Mouse (Mus musculus) limb, embryonic 13.5 days (tissue): ENCODE results near the gene Ikbkg. TPM values are rescaled to one million over a fixed set of nuclear protein-coding genes. Genes with fewer than 3 reads are reported as not detected.
"Not testable (repeated sequence)": the region's sequence is repeated elsewhere in the genome, so short reads cannot be mapped to it uniquely, and the experiment has no call there.

Source experiments
- ATAC-seq: fragments of 200-750 bp; cut with Nextera tagmentation; 2 replicates; pipeline ENCODE4 v1.8.0; 2017; ENCODE audit warnings: low read depth, moderate number of reproducible peaks, moderate TSS enrichment; ENCODE audit not compliant: low FRiP score
- H3K27ac ChIP-seq: fragments of 300-500 bp; sonication (generic); 2 replicates; pipeline ENCODE4 v1.5.1; 2015; ENCODE audit warnings: inconsistent platforms, mild to moderate bottlenecking, moderate library complexity
- H3K27me3 ChIP-seq: fragments of 300-500 bp; sonication (generic); 2 replicates; pipeline ENCODE4 v1.6.1; 2015; ENCODE audit warnings: mild to moderate bottlenecking, inconsistent platforms
- H3K36me3 ChIP-seq: fragments of 300-500 bp; sonication (generic); 2 replicates; pipeline ENCODE4 v1.6.1; 2015; ENCODE audit warnings: inconsistent platforms, mild to moderate bottlenecking, moderate library complexity
- H3K4me1 ChIP-seq: fragments of 300-500 bp; sonication (generic); 2 replicates; pipeline ENCODE4 v1.6.1; 2015; ENCODE audit warnings: inconsistent platforms
- H3K4me2 ChIP-seq: fragments of 300-500 bp; sonication (generic); replicated peaks from 2 replicates; pipeline ENCODE4 v1.6.1; 2015; ENCODE audit warnings: inconsistent platforms, mild to moderate bottlenecking, moderate library complexity
- H3K4me3 ChIP-seq: fragments of 300-500 bp; sonication (generic); 2 replicates; pipeline ENCODE4 v1.5.1; 2015; ENCODE audit warnings: moderate library complexity, mild to moderate bottlenecking, inconsistent platforms
- H3K9ac ChIP-seq: fragments of 300-500 bp; sonication (generic); 2 replicates; pipeline ENCODE4 v1.6.1; 2015; ENCODE audit warnings: mild to moderate bottlenecking, inconsistent platforms
- H3K9me3 ChIP-seq: fragments of 300-500 bp; sonication (generic); 2 replicates; pipeline ENCODE4 v1.6.1; 2016; ENCODE audit warnings: inconsistent platforms
- WGBS: fragments of 180-500 bp; shearing (Covaris S2); methylation state at CpG from one replicate; pipeline ENCODE4 v1.1.7; 2015; 5-methylcytosine and 5-hydroxymethylcytosine counted together
- polyA plus RNA-seq: library from polyadenylated mRNA; unstranded; fragments of >200 nt; fragmentation: Nextera tagmentation; extraction: Ambion mirVana; gene quantifications from 2 replicates; pipeline ENCODE4 v1.2.1, GENCODE M21; 2015

Ikbkg gene
- 18.2 and 18.4 TPM in 2 replicates for polyA plus RNA-seq

DNA sequence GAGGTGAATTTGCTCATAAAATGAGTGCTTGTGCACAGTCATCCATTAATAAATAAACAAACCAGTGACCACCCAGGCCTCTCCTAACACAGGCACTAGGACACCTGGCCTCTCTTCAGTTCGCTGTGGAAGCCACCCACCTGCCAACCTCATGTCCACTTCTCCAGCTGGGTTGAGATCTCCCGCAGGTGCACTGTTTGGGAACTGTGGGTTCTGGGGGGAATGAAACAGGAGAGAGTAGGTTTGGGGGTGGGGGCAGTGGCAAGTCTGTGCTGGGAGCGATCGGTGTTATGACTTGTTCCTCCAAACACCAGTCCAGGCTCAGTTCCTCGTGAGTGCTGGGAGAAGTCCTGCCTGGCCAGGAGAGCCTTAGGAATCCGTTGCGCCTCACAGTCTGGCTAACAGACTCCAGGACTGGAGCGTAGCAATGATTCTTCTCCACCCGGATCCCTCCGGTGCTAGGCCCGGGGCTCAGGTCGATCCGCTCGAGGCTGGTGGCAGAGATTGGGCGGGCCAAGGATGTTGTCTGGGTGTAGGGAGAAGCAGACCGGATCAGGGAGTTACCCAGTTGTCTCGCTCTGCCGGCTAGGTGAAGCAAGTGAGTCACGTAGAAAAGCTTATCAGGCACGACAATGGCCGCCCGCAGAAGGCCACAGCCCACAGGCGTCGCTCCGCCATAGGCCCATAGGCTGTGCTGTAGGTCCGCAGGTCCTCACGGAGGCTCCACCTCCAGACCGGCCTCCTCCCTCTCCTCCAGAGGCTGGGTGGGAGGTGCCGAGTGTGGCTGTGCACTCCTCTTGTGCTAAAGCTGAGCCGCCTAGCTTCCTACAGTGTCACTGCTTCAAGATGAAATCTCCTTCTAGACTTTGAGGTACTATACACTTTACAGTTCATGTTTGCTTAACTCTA, at the start of gene Ikbkg, which contains the start of gene Fam3a:
TSS of gene Ikbkg (plus strand) at position 756 of the 909 bp plus-strand sequence.
TSS of gene Fam3a (minus strand) at position 738 of the 909 bp plus-strand sequence.
- Histone ChIP-seq H3K4me2 (peak within 1 kb of the TSS; percentile 66), H3K4me1 (peaks cover 6% of the 10 kb centered on the region; the same call in 1 of the 2 replicates), H3K27me3 (no peaks in the 10 kb centered on the region), H3K9ac (peak within 1 kb of the TSS; percentile 79), H3K27ac (peak within 1 kb of the TSS; percentile 87), H3K4me3 (peak within 1 kb of the TSS; percentile 56), H3K9me3 (no peaks in the 10 kb centered on the region), H3K36me3 (peaks cover 3% of the 10 kb centered on the region; the same call in 1 of the 2 replicates)
- ATAC-seq = peak; percentile 100
- 10% methylated on average over 28 of the region's 30 CpGs for WGBS

- Histone ChIP-seq H3K9ac (peak overlapping the region; percentile 75), H3K27me3 (no peaks in the 10 kb centered on the region), H3K4me1 (no peaks in the 10 kb centered on the region), H3K4me3 (peak overlapping the region; percentile 51), H3K9me3 (no peaks in the 10 kb centered on the region), H3K36me3 (no peaks in the 10 kb centered on the region), H3K27ac (peak overlapping the region; percentile 58; the same call in 1 of the 2 replicates), H3K4me2 (peak overlapping the region; percentile 67)
- peak; percentile 36 for ATAC-seq
- WGBS = 25% methylated on average over 13 of the region's 13 CpGs
Measured at GRCm38 (mm10) chrX:74352645-74353466, 40.2 kb upstream of the Ikbkg start.

DNA sequence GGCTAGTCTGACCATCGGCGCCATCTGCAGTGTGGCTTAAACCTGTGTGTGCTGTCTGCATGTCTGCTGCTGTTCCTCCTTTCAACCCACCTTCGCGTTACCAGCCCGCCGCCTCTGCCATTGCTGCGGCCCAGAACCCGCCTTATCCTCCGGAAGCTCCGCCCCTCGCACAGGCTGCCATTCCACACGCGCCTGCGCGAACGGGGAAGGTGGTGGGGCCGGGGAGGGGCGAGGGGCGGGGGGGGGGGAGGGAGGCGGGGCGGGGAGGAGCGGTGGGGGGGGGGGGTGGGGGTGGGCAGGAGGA, 39.7 kb upstream of the Ikbkg start, which contains the start of gene Lage3:
TSS of gene Lage3 (minus strand) at position 152 of the 304 bp plus-strand sequence.
- H3K4me3 ChIP-seq = peak within 1 kb of the TSS; percentile 51
- WGBS = 32% methylated on average over 15 of the region's 22 CpGs
- H3K9ac ChIP-seq = peak within 1 kb of the TSS; percentile 75
- peak within 1 kb of the TSS; percentile 58; the same call in 1 of the 2 replicates for H3K27ac ChIP-seq
- no peaks in the 10 kb centered on the region for H3K27me3 ChIP-seq
- no peaks in the 10 kb centered on the region for H3K4me1 ChIP-seq
- H3K9me3 ChIP-seq = no peaks in the 10 kb centered on the region
- ATAC-seq = peak; percentile 83; the same call in 1 of the 2 replicates
- H3K4me2 ChIP-seq = peak within 1 kb of the TSS; percentile 67
- no peaks in the 10 kb centered on the region for H3K36me3 ChIP-seq

DNA sequence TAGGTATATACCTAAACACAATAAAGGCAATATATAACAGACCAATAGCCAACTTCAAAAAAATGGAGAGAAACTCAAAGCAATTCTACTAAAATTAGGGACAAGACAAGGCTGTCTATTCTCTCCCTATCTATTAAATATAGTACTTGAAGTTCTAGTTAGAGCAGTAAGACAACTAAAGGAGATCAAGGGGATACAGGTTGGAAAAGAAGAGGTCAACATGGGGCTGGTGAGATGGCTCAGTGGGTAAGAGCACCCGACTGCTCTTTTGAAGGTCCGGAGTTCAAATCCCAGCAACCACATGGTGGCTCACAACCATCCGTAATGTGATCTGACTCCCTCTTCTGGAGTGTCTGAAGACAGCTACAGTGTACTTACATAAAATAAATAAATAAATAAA, 36.0 kb upstream of the Ikbkg start:
- not testable (repeated sequence) for H3K4me3 ChIP-seq, H3K36me3 ChIP-seq, ATAC-seq, H3K27me3 ChIP-seq, H3K9ac ChIP-seq, H3K4me1 ChIP-seq, H3K4me2 ChIP-seq, H3K27ac ChIP-seq, H3K9me3 ChIP-seq
- 82% methylated on average over 3 of the region's 3 CpGs for WGBS

DNA sequence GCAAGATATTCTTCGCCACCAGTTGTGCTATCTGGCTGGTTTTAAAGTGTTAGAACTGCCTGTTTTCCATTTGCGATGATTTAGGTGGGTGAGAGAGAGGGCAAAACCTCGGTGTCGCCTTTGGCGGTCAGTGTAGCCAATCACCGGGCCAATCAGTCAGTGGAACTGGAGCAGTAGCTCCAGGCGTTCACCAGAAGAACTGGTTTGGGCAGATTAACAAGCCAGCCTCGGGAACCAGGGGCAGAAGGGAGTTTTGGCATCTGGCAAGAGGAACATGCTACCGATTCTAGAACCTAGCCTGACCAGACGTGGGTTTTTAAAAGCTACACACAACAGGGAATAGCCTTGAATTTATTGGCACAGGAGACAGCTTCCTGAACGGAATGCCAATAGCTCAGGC, 33.9 kb upstream of the Ikbkg start:
- ATAC-seq = no peak
- H3K9ac ChIP-seq = no peak overlapping the region
- H3K4me1 ChIP-seq = no peaks in the 10 kb centered on the region
- no peaks in the 10 kb centered on the region for H3K36me3 ChIP-seq
- H3K4me2 ChIP-seq = no peak overlapping the region
- no peaks in the 10 kb centered on the region for H3K9me3 ChIP-seq
- H3K4me3 ChIP-seq = no peak overlapping the region
- H3K27me3 ChIP-seq = no peaks in the 10 kb centered on the region
- 42% methylated on average over 11 of the region's 11 CpGs for WGBS
- H3K27ac ChIP-seq = no peak overlapping the region

DNA sequence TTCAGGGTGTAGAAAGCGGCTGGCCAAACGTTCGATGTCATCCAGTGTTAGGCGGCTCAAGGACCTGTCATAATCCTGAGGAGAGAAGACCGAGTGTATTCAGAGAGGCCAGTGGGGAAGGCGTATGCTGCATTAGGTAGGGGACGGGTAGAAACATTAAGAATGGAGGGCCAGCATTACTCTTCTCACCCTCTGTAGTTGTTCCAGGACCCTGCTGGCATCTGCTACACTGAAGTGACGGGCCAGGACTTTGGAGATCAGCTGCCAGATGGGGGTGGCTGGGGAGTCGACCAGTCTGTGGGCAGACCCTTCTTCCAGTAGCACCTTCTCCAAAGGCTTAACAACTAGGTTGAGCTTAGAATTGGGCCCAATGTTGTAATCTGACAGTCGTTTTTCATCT, 25.6 kb upstream of the Ikbkg start:
- Histone ChIP-seq H3K27me3 (no peaks in the 10 kb centered on the region), H3K9me3 (no peaks in the 10 kb centered on the region), H3K4me1 (peaks cover 11% of the 10 kb centered on the region), H3K4me3 (peak overlapping the region; percentile 61), H3K27ac (no peak overlapping the region), H3K9ac (peak overlapping the region; percentile 81), H3K4me2 (peak overlapping the region; percentile 70), H3K36me3 (peaks cover 12% of the 10 kb centered on the region; the same call in 1 of the 2 replicates)
- ATAC-seq = no peak
- 64% methylated on average over 10 of the region's 10 CpGs for WGBS

GRCm38 (mm10) chrX:74368209-74368909, 24.7 kb upstream of the Ikbkg start:
- H3K4me3 ChIP-seq = peak overlapping the region; percentile 61
- peak overlapping the region; percentile 81 for H3K9ac ChIP-seq
- no peaks in the 10 kb centered on the region for H3K9me3 ChIP-seq
- H3K4me1 ChIP-seq = peaks cover 12% of the 10 kb centered on the region
- peaks cover 12% of the 10 kb centered on the region; the same call in 1 of the 2 replicates for H3K36me3 ChIP-seq
- peak overlapping the region; percentile 70 for H3K4me2 ChIP-seq
- H3K27me3 ChIP-seq = no peaks in the 10 kb centered on the region
- peak; percentile 75 for ATAC-seq
- WGBS = 23% methylated on average over 31 of the region's 49 CpGs
- H3K27ac ChIP-seq = peak overlapping the region; percentile 75

DNA sequence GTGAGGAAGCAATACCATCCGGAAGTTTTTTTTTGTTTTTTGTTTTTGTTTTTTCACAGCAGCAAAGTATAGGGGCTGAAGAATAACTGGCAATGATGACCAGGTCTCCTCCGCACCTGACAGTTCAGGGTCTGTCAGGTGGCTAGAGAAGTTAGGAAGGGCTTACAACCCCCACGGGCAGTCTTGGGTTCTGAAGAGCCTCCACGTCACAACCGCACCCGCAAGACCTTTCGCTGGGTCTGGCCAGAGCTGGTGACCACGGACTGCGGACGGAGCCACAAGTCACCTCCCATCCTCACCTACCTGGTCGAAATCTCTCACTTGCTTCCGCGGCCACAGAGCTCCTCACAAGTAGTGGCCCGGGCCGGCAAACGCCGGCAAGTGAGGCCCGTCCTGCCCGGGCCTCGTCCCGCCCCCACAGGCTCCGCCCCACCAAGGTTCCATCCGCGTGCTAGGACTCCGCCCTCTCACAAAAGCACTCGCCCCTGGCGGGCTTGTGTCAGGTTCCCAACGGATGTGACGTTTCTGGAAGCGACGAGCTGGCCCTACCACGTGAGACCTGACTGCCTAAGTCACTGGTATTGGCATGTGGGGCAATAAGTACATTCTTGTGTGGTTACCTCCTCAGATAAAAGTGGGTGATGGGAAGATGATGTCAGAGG, 20.1 kb upstream of the Ikbkg start, which contains the start of the genes Ubl4a and Slc10a3:
TSS of gene Ubl4a (minus strand) at position 331 of the 662 bp plus-strand sequence.
TSS of gene Slc10a3 (minus strand) at position 462 of the 662 bp plus-strand sequence.
- Histone ChIP-seq H3K9ac (peak within 1 kb of the TSS; percentile 66), H3K9me3 (no peaks in the 10 kb centered on the region), H3K27ac (no peak within 1 kb of the TSS), H3K4me3 (peak within 1 kb of the TSS; percentile 48), H3K4me2 (peak within 1 kb of the TSS; percentile 64), H3K36me3 (peaks cover 9% of the 10 kb centered on the region; the same call in 1 of the 2 replicates), H3K27me3 (no peaks in the 10 kb centered on the region), H3K4me1 (peaks cover 6% of the 10 kb centered on the region; the same call in 1 of the 2 replicates)
- WGBS = 21% methylated on average over 32 of the region's 32 CpGs
- peak; percentile 94 for ATAC-seq

GRCm38 (mm10) chrX:74384451-74384850, 8.6 kb upstream of the Ikbkg start:
- Histone ChIP-seq H3K9ac (no peak overlapping the region), H3K36me3 (peaks cover 31% of the 10 kb centered on the region), H3K9me3 (no peaks in the 10 kb centered on the region), H3K4me2 (no peak overlapping the region), H3K4me3 (no peak overlapping the region), H3K27me3 (no peaks in the 10 kb centered on the region), H3K4me1 (no peaks in the 10 kb centered on the region), H3K27ac (no peak overlapping the region)
- no peak for ATAC-seq
- 56% methylated on average over 2 of the region's 2 CpGs for WGBS

DNA sequence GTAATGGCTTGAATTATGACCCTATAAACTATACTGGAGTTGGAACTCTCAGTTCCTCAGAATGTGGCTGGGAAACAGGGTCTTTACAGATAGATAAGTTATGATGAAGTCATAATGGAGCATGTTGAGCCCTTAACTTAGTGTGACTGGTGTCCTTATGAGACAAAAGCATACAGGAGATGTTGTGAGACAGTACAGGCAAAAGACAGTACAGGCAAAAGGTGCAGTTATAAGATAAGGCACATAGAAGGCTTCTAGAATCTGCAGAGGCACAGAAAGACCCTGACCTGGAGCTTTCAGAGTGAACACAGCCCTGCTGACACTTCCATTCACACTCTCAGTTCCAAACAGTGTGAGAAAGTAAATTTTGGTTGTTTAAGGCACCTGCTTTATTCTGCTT, 4.9 kb upstream of the Ikbkg start:
- Histone ChIP-seq H3K4me3 (no peak overlapping the region), H3K27me3 (no peaks in the 10 kb centered on the region), H3K36me3 (peaks cover 34% of the 10 kb centered on the region), H3K9me3 (no peaks in the 10 kb centered on the region), H3K27ac (no peak overlapping the region), H3K9ac (no peak overlapping the region), H3K4me1 (peaks cover 6% of the 10 kb centered on the region; the same call in 1 of the 2 replicates), H3K4me2 (no peak overlapping the region)
- no peak for ATAC-seq

DNA sequence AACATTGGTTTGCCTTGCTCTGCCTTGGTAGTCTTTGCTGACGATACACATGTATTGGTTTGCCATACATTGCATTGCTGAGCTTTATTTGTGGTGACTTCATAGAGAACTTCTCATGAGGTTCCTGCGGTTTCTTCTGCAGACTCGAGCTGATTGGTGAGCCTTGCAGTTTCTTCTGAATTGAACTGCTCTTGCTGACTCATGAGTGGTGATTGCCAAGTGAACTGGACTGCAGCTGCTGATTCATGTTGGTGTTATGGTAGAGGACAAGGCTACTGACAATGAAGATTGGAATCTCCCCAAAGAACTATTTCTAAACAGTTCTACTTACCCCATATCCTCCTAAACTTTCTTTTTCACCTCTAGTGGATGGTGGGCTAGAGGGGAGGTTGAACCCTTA, 7.0 kb downstream of the Ikbkg start:
- Histone ChIP-seq H3K4me2 (no peak overlapping the region), H3K27me3 (no peaks in the 10 kb centered on the region), H3K4me1 (no peaks in the 10 kb centered on the region), H3K36me3 (no peaks in the 10 kb centered on the region), H3K27ac (no peak overlapping the region), H3K9me3 (no peaks in the 10 kb centered on the region), H3K9ac (no peak overlapping the region), H3K4me3 (no peak overlapping the region)
- 83% methylated on average over 3 of the region's 3 CpGs for WGBS
- no peak for ATAC-seq
